Mouse (Mus musculus): ENCODE results near the gene Kcna3.
A peak's percentile ranks its signal among the peaks of the same experiment; 100 is the strongest.

The Kcna3 gene

GRCm38 (mm10) chr3:107035521-107036457 lies at the start of gene Kcna3:
Gene Kcna3 (plus strand): TSS chr3:107036169.
- DNase-seq, result peak; percentile 75

- no peak for DNase-seq
Measured at GRCm38 (mm10) chr3:106991334-106991733, 44.6 kb upstream of the Kcna3 start.

- no peak for DNase-seq
Measured at GRCm38 (mm10) chr3:106995347-106995746, 40.6 kb upstream of the Kcna3 start.

- DNase-seq, result no peak
Measured at GRCm38 (mm10) chr3:106996186-106996585, 39.8 kb upstream of the Kcna3 start.

GRCm38 (mm10) chr3:106998370-106998769 lies 37.6 kb upstream of the Kcna3 start:
- DNase-seq, result no peak

GRCm38 (mm10) chr3:107000165-107000564 lies 35.8 kb upstream of the Kcna3 start:
- DNase-seq, result no peak

GRCm38 (mm10) chr3:107002249-107003123 lies 33.5 kb upstream of the Kcna3 start:
- no peak for DNase-seq

GRCm38 (mm10) chr3:107009329-107010076 lies 26.5 kb upstream of the Kcna3 start:
- DNase-seq, result no peak

GRCm38 (mm10) chr3:107018286-107018685 lies 17.7 kb upstream of the Kcna3 start:
- no peak for DNase-seq

- DNase-seq, result no peak
Measured at GRCm38 (mm10) chr3:107031547-107031946, 4.4 kb upstream of the Kcna3 start.

GRCm38 (mm10) chr3:107034776-107035175 lies 1.2 kb upstream of the Kcna3 start:
- no peak for DNase-seq

- peak; percentile 56 for DNase-seq
Measured at GRCm38 (mm10) chr3:107036458-107037039, 580 bp downstream of the Kcna3 start.

GRCm38 (mm10) chr3:107037105-107037504 lies 1.1 kb downstream of the Kcna3 start:
- peak; percentile 36 for DNase-seq

GRCm38 (mm10) chr3:107037536-107038155 lies 1.7 kb downstream of the Kcna3 start:
- DNase-seq, result no peak

- DNase-seq, result no peak
Measured at GRCm38 (mm10) chr3:107038156-107038536, 2.2 kb downstream of the Kcna3 start.

GRCm38 (mm10) chr3:107038661-107039223 lies 2.8 kb downstream of the Kcna3 start:
- peak; percentile 42 for DNase-seq

GRCm38 (mm10) chr3:107039306-107039705 lies 3.3 kb downstream of the Kcna3 start:
- no peak for DNase-seq

- DNase-seq, result no peak
Measured at GRCm38 (mm10) chr3:107040408-107040807, 4.4 kb downstream of the Kcna3 start.

- DNase-seq, result no peak
Measured at GRCm38 (mm10) chr3:107041718-107042117, 5.7 kb downstream of the Kcna3 start.

GRCm38 (mm10) chr3:107061468-107061867 lies 25.5 kb downstream of the Kcna3 start:
- no peak for DNase-seq

- DNase-seq, result no peak
Measured at GRCm38 (mm10) chr3:107062771-107063170, 26.8 kb downstream of the Kcna3 start.

All from right cerebral cortex, postnatal 25 days (tissue).